ENCODE assay signal across 7 mouse cellular contexts in the genomic region with DNA sequence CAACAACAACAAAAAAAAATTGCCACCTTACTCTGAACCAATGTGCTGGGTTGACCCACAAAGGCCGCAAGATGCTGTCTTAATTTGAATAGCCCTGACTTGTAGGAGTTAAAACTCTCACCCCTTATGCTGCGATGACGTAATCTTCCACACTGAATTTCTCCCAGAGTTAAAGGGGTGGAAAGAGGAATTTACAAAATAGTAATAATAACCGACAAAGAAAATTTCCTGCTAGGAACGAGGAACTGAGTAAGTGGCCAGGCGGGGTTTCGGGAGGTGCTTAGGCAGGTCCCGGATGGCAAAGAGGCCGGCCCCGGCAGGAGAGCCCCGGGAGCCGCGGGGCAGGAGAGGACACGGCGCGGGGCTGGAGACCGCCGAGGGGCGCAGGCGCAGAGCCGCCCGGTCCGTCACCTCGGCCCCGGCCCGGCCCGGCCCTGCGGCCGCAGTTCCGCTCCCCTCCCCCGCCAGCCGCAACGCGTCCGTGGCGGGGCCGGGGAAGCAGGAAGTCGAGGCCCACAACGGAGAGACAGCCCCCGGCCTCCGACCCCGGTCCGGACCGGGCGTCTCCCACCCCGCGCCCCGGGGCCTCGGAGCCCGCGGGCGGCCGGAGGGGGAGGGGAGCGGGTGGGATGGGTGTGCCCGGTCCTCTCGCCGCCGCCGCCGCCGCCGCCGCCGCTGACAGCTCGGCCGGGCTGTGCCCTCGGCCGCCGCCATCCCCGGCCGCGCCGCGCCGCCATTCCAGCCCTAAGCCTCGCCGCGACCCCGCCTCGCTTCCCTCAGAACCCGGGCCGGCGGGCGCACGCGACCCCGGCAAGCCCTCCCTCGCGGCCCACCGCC. TPM values are rescaled to one million over a fixed set of nuclear protein-coding genes. Genes with fewer than 3 reads are reported as not detected.
A peak's percentile ranks its signal among the peaks of the same experiment; 100 is the strongest.
DNase-seq lines count a peak whose midpoint lies in the region; ATAC-seq lines count a peak whose summit lies in the region.

No protein-coding gene starts in this region.

- H3K9me3 ChIP-seq in midbrain, embryonic 11.5 days (ENCODE audit: control insufficient read depth, low read length): no peaks in the 10 kb centered on the region

- H3K27ac ChIP-seq in midbrain, embryonic 11.5 days (ENCODE audit: low read depth, low read length): peak overlapping the region; percentile 93

- peak overlapping the region; percentile 50 for H3K4me2 ChIP-seq in midbrain, embryonic 11.5 days

- H3K27me3 ChIP-seq in midbrain, embryonic 11.5 days (ENCODE audit: control insufficient read depth, insufficient read depth, low read length): no peaks in the 10 kb centered on the region

- intact Hi-C loops in gastrocnemius, postnatal 14 days (cut with DNase I; ENCODE audit: low total_unique reads): no loop called here
- intact Hi-C loops in left cerebral cortex, postnatal 4 days (cut with DNase I): no loop called here

- peak; percentile 65 for DNase-seq in ZHBTc4 (ENCODE audit: low read depth, low spot score)
- peak; percentile 80 for DNase-seq in gastrocnemius, postnatal 14 days
- DNase-seq in left cerebral cortex, postnatal 4 days: peak; percentile 61
- peak; percentile 97 for DNase-seq in midbrain, embryonic 11.5 days (ENCODE audit: low spot score, missing footprints)
- DNase-seq in skeletal muscle tissue, adult 2 months (ENCODE audit: low read depth, low spot score): peak; percentile 63

- under 1% methylated on average over 53 of the region's 90 CpGs for WGBS in midbrain, embryonic 11.5 days

- H3K4me3 ChIP-seq in midbrain, embryonic 11.5 days (ENCODE audit: low read depth, low read length): peak overlapping the region; percentile 84

- H3K9ac ChIP-seq in midbrain, embryonic 11.5 days (ENCODE audit: low read length): peak overlapping the region; percentile 98

- no peaks in the 10 kb centered on the region for H3K36me3 ChIP-seq in midbrain, embryonic 11.5 days (ENCODE audit: control insufficient read depth, insufficient read depth, low read length)

- ATAC-seq in common myeloid progenitor, adult 5-6 weeks (replicated peaks; ENCODE audit: low read depth, poor library complexity, severe bottlenecking): peak; percentile 32
- ATAC-seq in inflammation-experienced regulatory T-cells, adult 6 months: peak; percentile 15
- peak; percentile 82 for ATAC-seq in midbrain, embryonic 11.5 days (ENCODE audit: low FRiP score)

- peaks cover 8% of the 10 kb centered on the region; the same call in 1 of the 2 replicates for H3K4me1 ChIP-seq in midbrain, embryonic 11.5 days (ENCODE audit: control insufficient read depth, insufficient read depth, low read length)

RNA-seq across cellular contexts. Expression of gene Cdc42, which starts 0.6 kb away (rescaled TPM):
- 481 and 507 TPM in 2 replicates for total RNA-seq in common myeloid progenitor, adult 5-6 weeks (2017)
- total RNA-seq in gastrocnemius, postnatal 14 days (2021): 100 to 1,000 TPM; 200 to 210 TPM
- polyA plus RNA-seq in inflammation-experienced regulatory T-cells, adult 6 months (2017; shearing (Covaris generic)): 1,000 to 10,000 TPM in 1 of 3 experiments, 100 to 1,000 TPM in 2; 615 to 1,059 (median 624) TPM
- 100 to 1,000 TPM; 568 to 579 TPM for total RNA-seq in left cerebral cortex, postnatal 4 days (2021)
- 710 and 751 TPM in 2 replicates for polyA plus RNA-seq in midbrain, embryonic 11.5 days (2014; fragmentation: Nextera tagmentation; extraction: Ambion mirVana)

RNA-seq across cellular contexts. Expression of gene Cela3a, which starts 52.7 kb away (rescaled TPM):
- total RNA-seq in common myeloid progenitor, adult 5-6 weeks (2017): not detected in 2 replicates
- total RNA-seq in gastrocnemius, postnatal 14 days (2021): not detected
- polyA plus RNA-seq in inflammation-experienced regulatory T-cells, adult 6 months (2017; shearing (Covaris generic)): not detected
- not detected for total RNA-seq in left cerebral cortex, postnatal 4 days (2021)
- polyA plus RNA-seq in midbrain, embryonic 11.5 days (2014; fragmentation: Nextera tagmentation; extraction: Ambion mirVana): not detected in 2 replicates

Comparison
In these comparisons a context has a peak if more than half of its experiments do, and no peak if none do; other contexts are left out.
1. Peak in every context shown above with its lines: DNase-seq, ATAC-seq, H3K4me3 ChIP-seq and H3K27ac ChIP-seq.
2. ATAC-seq: peak in every context shown above with its lines; median percentile 82 in midbrain, embryonic 11.5 days; 32 in common myeloid progenitor, adult 5-6 weeks; 15 in inflammation-experienced regulatory T-cells, adult 6 months.